Mouse (Mus musculus) telencephalon, adult 2 months (tissue): ENCODE measurements around the gene Dmpk.
"Not testable (repeated sequence)": the region's sequence is repeated elsewhere in the genome, so short reads cannot be mapped to it uniquely, and the experiment has no call there.

Experiments
- DNase-seq: peaks from one replicate; pipeline ENCODE4 v3.0.0-alpha.2; 2011; ENCODE audit warnings: low read depth, low spot score

Dmpk gene

DNA sequence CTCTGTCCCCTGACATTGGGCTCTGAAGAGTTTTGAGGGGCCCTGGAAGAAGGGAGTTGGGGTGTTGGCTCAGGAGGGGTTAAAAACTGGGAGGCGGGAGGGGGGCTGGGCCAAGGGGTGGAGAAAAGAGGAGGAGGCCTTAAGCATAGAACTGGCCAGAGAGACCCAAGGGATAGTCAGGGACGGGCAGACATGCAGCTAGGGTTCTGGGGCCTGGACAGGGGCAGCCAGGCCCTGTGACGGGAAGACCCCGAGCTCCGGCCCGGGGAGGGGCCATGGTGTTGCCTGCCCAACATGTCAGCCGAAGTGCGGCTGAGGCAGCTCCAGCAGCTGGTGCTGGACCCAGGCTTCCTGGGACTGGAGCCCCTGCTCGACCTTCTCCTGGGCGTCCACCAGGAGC is at the start of gene Dmpk:
TSS of gene Dmpk (plus strand) at position 149 of the 400 bp plus-strand sequence.
- no peak for DNase-seq

DNA sequence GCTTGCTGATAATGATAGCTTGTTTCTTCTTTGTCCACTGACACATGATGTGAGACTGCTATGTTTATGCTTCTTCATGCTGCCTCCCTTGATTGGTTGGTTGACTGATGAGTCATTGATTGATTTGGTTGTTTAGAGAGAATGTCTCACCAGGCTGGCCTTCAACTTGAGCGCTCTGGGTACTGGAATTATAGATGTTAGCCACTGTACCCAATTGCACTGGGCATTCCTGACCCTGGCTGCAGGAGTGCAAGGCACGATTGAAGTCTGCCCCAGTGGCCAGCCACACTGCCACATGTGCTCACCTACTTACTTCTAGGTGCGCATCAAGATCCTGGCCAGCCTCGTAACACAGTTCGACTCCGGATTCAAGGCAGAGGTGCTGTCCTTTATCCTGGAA is 39.0 kb upstream of the Dmpk start:
- no peak for DNase-seq

DNA sequence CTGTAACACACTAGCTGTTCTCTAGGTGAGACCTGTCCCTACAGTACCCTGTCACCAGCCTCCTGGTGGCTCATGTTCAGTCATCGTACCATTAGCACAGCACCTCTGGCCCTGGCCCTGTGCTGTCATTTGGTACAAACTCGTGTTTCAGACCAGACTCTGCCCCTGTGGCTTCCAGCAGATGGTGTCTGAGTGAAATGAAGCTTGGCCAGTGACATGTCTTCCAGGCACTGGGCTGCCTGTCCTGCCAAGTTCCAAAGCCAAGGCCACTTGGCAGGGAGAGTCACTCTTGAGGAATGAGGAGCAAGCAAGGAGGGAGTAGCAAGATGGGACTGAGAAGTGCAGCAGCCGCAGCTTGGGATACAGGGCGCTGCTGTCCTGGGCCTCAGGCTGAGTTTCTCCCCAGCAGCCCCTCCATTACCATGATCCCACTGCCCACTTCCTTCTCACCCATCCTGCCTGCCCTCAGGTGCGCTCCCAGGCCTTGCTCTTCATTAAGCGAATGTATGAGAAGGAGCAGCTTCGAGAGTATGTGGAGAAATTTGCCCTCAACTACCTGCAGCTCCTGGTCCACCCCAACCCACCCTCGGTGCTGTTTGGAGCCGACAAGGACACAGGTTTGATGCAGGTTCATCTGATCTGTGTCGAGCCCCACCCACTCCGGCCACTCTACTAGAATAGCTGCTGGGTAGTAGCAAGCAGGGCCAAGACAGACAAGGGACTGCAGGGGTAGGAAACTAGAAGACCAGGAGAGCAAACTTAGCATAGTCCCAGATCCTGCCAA is 37.2 kb upstream of the Dmpk start:
- no peak for DNase-seq

DNA sequence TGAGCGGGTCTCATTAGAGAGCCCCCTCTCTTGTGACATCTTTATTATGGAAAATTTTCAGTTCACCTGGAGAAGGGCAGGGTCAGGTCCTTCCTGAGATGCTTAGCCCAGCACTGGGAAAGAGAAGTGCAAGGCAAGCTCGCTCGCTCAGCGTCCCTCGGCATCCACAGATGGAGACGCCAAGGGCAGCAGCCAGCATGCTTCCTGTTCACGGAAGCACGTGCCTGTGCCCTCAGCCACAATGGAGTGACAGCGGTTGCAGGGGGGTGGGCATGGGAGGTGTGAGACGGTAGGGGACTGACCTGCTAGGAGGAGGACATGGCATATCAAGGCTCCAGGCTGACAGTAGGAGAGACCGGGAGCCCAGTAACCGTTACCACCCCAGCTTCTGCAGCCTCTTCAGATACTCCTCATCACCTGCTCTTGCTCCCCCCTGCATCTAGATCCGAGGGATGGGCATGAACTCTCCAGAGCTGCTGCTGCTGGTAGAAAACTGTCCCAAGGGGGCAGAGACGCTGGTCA is 35.6 kb upstream of the Dmpk start:
- no peak for DNase-seq

DNA sequence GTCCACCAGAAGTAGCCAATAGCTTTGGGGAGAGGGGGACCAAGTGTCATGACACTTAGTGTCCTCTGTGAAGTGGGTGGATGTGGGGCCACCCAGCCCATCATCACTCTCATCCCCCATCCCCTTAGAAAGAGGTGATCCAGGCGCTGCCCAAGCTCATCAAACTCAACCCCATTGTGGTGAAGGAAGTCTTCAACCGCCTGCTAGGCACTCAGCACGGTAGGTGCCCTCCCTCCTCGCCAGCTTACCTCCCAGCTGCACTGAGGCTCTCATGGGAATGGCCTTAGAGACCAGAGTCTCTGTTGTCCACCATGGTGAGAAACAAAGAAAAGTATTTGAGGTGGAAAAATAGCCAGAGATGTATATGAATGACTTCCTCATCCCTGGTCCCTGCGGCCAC is 34.4 kb upstream of the Dmpk start:
- no peak for DNase-seq

DNA sequence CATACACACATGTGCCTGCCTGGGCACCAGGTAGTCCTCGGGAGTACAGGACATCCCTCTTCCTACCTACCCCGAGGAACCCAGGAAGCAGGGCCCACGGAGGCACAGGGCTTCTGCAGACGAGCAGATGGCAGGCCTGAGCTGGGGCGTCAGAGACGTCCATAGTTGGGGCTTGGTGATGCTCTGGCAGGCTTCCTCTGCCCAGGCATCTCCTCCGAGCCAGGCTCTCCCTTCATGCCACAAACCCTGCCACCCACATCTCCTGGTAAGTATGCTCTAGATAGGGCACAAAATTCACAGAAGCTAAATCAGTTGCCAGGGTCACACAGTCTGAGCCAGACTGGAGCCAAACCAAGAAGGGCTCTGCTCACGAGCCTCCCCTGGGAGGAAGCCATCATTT is 33.5 kb upstream of the Dmpk start:
- DNase-seq: peak; percentile 34

DNA sequence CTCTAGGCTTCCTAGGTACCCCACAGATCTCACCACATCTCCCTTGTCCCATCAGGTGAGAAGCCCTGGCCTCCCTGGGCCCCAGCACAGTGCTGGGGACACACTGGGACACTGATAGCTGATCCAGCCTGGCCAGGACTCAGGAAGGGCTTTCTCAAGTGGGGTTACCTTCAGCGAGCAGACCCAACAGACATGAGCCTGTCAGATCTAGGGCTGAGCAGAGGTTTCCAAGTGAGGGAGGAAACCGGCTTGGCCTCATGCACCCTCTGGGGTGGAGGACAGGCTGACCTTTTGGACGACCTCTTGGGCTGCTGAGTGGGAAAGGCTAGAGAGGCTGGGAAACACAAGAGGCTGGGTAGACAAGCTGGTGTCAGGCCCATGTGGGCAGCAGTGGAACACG is 32.5 kb upstream of the Dmpk start:
- DNase-seq: no peak

DNA sequence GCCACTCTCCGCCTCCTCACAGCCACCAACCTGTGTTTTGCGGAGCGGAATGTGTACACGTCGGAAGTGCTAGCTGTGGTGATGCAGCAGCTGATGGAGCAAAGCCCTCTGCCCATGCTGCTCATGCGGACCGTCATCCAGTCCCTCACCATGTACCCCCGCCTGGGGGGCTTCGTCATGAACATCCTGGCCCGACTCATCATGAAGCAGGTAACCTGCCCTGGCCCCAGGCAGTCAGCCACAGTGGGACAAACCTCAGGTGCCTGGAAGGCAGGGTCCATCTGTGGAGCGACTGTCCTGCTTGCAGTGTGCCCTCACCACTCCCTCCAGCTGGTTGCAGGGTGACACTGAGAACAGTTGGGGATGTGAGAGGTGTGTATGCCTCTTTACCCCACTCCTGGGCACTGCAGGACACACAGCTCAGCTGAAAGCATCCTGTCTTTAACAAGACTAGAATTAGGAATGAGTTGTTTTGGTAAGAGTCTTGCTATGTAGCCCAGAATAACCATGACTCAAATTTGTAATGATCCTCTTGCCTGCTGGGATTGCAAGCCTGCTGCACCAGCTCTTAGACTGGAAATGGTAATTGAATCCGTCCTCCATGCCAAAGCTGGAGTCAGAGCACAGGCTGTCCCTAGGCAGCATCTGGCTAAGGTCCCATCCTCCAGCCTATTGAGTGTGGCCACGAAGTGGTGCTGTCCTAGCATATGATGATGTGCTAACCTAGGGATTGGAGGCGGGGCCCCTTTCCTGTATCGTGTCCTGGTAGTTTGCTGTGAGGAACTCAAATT is 31.1 kb upstream of the Dmpk start:
- DNase-seq: peak; percentile 83

DNA sequence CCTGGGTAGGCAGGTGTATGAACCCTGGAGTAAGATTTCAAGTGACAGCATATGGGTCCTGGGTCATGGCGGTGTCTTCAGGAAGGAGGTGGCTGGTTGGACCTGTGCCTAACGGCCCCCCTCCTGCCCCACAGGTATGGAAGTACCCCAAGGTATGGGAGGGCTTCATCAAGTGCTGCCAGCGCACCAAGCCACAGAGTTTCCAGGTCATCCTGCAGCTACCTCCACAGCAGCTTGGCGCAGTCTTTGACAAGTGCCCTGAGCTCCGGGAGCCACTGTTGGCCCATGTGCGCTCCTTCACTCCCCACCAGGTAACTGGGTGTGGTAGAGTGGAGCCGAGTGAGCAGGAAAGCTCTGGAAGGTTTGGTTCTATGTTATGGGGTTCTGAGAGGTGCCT is 30.5 kb upstream of the Dmpk start:
- DNase-seq: no peak

DNA sequence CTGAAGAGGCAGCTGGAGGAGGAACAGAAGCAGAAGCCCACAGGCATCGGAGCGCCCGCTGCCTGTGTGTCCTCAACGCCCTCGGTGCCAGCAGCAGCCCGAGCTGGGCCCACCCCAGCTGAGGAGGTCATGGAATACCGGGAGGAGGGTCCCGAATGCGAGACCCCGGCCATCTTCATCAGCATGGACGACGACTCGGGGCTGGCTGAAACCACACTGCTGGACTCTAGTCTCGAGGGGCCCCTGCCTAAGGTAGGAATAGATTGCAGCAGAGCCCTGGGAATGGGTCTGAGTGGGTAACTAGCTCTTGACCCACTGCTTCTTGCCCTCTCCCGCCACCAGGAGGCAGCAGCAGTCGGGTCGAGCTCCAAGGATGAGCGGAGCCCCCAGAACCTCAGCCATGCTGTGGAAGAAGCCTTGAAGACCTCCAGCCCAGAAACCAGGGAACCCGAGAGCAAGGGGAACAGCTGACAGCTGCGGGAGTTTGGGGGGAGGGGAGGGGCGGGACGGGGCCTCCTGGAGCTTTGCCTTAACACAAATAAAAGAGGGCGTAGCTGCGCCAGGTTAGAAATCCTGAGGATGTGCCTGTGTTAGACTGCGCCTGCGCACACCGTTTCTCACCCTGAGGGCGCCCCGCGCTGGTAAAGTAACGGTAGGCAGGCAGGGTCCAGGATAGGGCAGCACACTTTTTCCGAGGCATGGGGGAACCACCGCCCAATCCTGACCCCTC is 29.4 kb upstream of the Dmpk start, which contains the start of gene Rsph6a:
TSS of gene Rsph6a (plus strand) at position 644 of the 730 bp plus-strand sequence.
- DNase-seq: no peak

DNA sequence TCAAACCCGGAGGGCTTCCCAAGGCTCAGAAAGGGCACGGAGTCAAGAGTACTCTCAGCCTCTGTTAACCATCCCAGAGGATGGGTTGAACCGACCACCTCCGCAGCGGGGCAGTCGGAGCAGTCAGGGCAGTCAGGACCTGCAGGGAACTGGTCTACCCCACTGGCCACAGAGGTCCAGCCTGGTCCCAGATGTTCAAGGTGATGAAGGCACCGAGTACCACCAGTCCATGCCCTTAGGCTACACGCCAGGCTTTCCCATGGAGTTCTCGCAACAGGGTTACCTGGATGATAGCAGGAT is 28.9 kb upstream of the Dmpk start:
- no peak for DNase-seq

DNA sequence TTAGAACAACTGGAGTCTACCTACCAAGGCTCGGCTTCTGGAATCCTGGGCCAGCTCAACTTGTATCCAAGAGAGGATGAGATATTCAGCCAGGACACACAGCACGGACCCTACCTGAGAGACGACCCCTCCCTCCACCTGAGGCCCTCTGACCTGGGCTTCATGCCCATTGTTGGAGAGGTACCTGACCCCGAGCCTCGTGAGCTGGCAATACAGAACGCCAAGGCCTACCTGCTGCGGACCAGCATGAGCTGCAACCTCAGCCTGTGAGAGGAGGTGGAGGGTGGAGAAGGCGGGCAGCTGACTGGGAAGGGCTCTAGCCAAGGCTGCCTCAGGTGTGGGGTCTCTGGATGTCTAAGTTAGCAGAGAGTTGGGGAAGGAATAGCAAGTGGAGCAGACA is 28.5 kb upstream of the Dmpk start:
- no peak for DNase-seq

DNA sequence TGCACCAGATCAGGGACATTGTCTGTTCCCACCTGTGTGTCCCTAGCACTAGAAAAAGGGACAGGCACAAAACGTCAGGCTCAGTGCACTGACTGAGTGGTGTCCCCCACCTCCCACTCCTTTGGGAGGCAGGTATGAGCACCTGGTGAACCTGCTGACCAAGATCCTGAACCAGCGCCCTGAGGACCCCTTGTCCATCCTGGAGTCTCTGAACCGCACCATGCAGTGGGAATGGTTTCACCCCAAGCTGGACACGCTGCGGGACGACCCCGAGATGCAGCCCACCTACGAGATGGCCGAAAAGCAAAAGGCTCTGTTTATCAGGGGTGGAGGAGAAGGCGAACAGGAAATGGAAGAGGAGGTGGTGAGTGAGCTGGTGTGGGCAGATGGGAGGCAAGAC is 26.2 kb upstream of the Dmpk start:
- DNase-seq: no peak

DNA sequence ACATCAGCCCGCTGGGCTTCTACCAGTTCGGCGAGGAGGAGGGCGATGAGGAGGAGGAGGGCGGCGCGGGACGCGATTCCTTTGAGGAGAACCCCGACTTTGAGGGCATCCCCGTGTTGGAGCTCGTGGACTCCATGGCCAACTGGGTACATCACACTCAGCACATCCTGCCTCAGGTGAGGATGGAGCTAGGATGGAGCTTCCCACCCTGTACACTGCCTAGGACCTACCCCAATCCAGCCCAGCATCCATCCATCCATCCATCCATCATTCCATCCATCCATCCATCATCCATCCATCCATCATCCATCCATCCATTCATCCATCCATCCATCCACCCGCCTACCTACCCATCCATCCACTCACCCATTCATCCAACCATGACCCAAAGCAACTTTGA is 17.8 kb upstream of the Dmpk start:
- no peak for DNase-seq

DNA sequence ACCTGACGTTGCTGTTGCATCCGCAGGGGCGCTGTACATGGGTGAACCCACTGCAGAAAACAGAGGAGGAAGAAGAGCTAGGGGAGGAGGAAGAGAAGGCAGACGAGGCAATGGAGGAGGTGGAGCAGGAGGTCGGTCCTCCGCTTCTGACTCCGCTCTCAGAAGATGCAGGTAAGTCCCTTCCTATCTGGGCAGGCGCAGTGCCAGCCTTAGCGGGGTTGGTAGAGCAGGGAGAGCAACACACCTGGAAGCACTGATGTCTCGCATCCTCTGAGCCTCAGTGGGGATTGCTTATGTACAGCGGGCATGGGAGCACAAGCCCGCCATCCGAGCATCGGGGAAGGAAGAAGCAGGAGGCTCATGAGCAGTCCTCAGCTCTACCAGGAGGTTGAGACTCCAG is 16.6 kb upstream of the Dmpk start:
- no peak for DNase-seq

DNA sequence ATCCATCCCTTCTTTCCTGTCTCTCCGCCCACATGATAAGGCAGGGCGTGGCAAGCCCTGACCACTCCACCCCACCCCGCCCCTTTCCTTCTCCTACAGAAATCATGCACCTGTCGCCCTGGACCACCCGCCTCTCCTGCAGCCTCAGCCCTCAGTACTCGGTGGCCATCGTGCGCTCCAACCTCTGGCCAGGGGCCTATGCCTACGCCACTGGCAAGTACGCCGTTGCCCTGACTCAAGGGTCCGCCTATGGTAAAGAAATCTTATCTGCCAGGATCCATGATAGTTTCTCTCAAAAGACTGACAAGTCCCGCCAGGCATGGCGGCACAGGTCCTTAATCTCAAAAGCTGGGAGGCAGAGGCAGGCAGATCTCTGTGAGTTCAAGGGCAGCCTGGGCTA is 15.7 kb upstream of the Dmpk start:
- no peak for DNase-seq

DNA sequence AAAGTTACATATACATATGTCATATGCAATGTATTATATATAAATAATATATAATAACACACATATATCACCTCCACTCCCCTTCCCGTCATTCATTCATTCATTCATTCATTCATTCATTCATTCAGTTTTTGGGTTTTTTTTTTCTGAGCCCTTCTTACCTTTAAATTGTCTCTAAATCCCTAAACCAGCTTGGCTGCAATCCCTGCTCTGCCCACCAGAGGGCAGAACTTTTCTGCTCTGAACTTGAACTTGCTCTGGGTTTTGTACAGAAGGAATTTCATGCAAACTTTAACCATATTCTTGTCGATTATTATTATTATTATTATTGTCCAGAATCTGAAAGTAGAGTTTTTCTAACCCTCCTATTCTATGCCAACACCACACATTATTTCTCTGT is 14.9 kb upstream of the Dmpk start:
- DNase-seq: no peak

DNA sequence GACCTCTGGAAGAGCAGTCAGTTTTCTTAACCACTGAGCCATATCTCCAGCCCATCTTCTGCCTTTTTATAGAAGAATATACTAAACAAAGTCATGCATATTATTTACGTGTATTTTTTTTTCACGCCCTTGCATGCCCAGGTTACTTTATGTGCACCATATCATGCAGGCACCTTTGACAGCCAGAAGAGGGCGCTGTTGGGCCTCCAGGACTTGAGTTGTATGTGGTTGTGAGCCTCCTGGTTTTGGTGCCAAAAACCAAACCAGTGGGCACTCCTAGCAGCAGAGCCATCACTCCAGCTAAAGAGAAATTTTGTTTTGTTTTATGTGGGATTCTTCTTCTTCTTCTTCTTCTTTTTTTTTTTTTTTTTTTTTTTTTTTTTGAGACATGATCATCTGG is 14.1 kb upstream of the Dmpk start:
- no peak for DNase-seq

DNA sequence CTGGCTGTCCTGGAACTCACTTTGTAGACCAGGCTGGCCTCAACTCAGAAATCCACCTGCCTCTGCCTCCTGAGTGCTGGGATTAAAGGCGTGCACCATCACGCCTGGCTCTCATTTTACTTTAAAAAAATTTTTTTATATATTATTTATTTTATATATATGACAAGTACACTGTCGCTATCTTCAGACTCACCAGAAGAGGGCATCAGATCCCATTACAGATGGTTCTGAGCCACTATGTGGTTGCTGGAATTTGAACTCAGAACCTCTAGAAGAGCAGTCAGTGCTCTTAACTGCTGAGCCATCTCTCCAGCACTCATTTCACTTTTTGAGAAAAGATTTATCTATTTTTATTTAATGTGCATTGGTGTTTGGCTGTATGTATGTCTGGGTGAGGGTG is 12.6 kb upstream of the Dmpk start:
- not testable (repeated sequence) for DNase-seq

DNA sequence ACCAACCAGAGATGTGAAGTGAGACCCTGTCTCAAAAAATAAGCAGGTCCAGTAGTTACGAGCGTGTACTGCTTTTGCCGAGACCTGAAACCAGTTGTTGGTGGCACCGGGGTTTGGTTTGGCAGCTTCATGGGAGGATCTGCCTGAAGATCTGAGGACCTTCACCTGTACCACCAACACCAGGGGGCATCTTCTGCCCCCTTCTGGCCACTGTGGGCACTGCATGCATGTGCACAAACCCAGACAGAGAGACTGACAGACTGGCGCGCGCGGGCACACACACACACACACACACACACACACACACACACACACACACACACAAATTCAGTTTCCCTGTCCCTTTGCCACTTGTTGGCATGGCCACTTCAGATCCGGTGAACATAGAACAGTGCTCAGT is 10.1 kb upstream of the Dmpk start:
- no peak for DNase-seq

DNA sequence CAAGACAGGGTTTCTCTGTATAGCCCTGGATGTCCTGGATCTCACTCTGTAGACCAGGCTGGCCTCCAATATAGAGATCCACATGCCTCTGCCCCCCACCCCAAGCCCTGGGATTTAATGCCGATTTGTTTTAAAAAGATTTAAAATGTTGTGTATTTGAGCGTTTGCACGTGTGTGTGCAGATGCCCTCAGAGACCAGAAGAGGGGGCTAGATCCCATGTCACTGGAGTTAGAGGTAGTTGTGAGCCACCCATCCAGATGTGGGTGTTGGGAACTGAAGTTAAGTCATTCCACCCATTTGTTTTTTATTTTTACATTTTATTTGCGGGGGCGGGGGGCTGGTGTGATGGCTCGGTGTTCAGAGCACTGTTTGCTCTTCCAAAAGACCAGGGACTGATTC is 9.2 kb upstream of the Dmpk start:
- no peak for DNase-seq

DNA sequence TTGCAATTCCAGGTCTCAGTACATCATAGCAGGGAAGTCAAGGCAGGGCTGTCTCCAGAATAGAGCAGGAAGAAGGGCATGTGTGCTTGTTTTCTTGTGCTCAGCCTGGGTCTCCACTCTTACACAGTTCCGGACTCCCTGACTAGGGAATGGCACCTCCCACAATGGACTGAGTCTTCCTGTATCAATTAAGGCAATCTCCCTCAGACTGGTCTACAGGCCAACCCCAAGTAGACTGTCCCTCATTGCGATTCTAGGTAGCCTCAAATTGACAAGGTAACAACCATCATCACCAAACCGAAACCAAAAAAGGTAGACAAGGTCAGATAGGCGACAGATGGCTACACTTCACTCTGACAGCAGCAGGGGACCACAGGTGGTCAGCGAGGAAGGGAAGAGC is 8.4 kb upstream of the Dmpk start:
- DNase-seq: no peak
